Comparison of ENCODE assay signal across 16 mouse cellular contexts in genomic region chr5:139991531-139991930, GRCm38 (mm10).
"Had no signal": no experiment of that assay in that cellular context is flagged by ENCODE, and none has a peak within 500 bp of the region (broad histone marks: within the 10 kb centered on the region; RNA-seq: fewer than 3 reads in every experiment).

No protein-coding gene starts in this region.

- DNase-seq: heart, postnatal 10 days; heart, postnatal 14 days; heart, postnatal 36 days; heart, postnatal 4 days; kidney, adult 11 months; kidney, adult 18-20 months; kidney, adult 2 months; kidney, adult 8-10 months; kidney, adult 9 months; kidney, postnatal 10 days; kidney, postnatal 14 days; kidney, postnatal 25 days; kidney, postnatal 36 days; kidney, postnatal 4 days; layer of hippocampus, adult 9-11 months; layer of hippocampus, postnatal 36 days had no signal
